Mouse (Mus musculus): Measurements from ENCODE around the gene Dscam. TPM values are rescaled to one million over a fixed set of nuclear protein-coding genes. Genes with fewer than 3 reads are reported as not detected.

Gene Dscam
- polyA plus RNA-seq, 1 experiment from 2014 or later: 0.63 TPM

GRCm38 (mm10) chr16:97144544-97145194, 25.9 kb downstream of the Dscam start:
- Histone ChIP-seq H3K9me3 (ENCODE audit: control insufficient read depth, low read length) (no peaks in the 10 kb centered on the region), H3K27me3 (replicated peaks; ENCODE audit: control insufficient read depth, insufficient read depth, low read length) (no peaks in the 10 kb centered on the region), H3K4me2 (ENCODE audit: low read depth, low read length) (no peak overlapping the region), H3K36me3 (ENCODE audit: control insufficient read depth, insufficient read depth, low read length) (no peaks in the 10 kb centered on the region), H3K4me1 (ENCODE audit: control insufficient read depth, insufficient read depth, low read length) (no peaks in the 10 kb centered on the region), H3K9ac (ENCODE audit: low read depth, low read length) (no peak overlapping the region), H3K27ac (replicated peaks; ENCODE audit: low read depth, low read length) (no peak overlapping the region), H3K4me3 (ENCODE audit: low read depth, low read length) (no peak overlapping the region)
- 59% methylated on average over 12 of the region's 12 CpGs for WGBS
- DNase-seq (ENCODE audit: low spot score): no peak
- ATAC-seq (ENCODE audit: low read depth): no peak

GRCm38 (mm10) chr16:97141943-97142342, 28.6 kb downstream of the Dscam start:
- Histone ChIP-seq H3K27ac (replicated peaks; ENCODE audit: low read depth, low read length) (no peak overlapping the region), H3K4me2 (ENCODE audit: low read depth, low read length) (no peak overlapping the region), H3K36me3 (ENCODE audit: control insufficient read depth, insufficient read depth, low read length) (no peaks in the 10 kb centered on the region), H3K9me3 (ENCODE audit: control insufficient read depth, low read length) (no peaks in the 10 kb centered on the region), H3K27me3 (replicated peaks; ENCODE audit: control insufficient read depth, insufficient read depth, low read length) (no peaks in the 10 kb centered on the region), H3K4me3 (ENCODE audit: low read depth, low read length) (no peak overlapping the region), H3K9ac (ENCODE audit: low read depth, low read length) (no peak overlapping the region), H3K4me1 (ENCODE audit: control insufficient read depth, insufficient read depth, low read length) (no peaks in the 10 kb centered on the region)
- no peak for DNase-seq (ENCODE audit: low spot score)
- WGBS: 81% methylated on average over 1 of the region's 1 CpGs
- ATAC-seq (ENCODE audit: low read depth): no peak

- Histone ChIP-seq H3K4me1 (ENCODE audit: control insufficient read depth, insufficient read depth, low read length) (no peaks in the 10 kb centered on the region), H3K4me3 (ENCODE audit: low read depth, low read length) (no peak overlapping the region), H3K27ac (replicated peaks; ENCODE audit: low read depth, low read length) (no peak overlapping the region), H3K27me3 (replicated peaks; ENCODE audit: control insufficient read depth, insufficient read depth, low read length) (no peaks in the 10 kb centered on the region), H3K36me3 (ENCODE audit: control insufficient read depth, insufficient read depth, low read length) (no peaks in the 10 kb centered on the region), H3K9ac (ENCODE audit: low read depth, low read length) (no peak overlapping the region), H3K4me2 (ENCODE audit: low read depth, low read length) (no peak overlapping the region), H3K9me3 (ENCODE audit: control insufficient read depth, low read length) (no peaks in the 10 kb centered on the region)
- no peak for ATAC-seq (ENCODE audit: low read depth)
- DNase-seq (ENCODE audit: low spot score): no peak
- 80% methylated on average over 10 of the region's 10 CpGs for WGBS
Measured at GRCm38 (mm10) chr16:97135003-97135827, 35.3 kb downstream of the Dscam start.

- Histone ChIP-seq H3K4me3 (ENCODE audit: low read depth, low read length) (no peak overlapping the region), H3K27me3 (replicated peaks; ENCODE audit: control insufficient read depth, insufficient read depth, low read length) (no peaks in the 10 kb centered on the region), H3K4me1 (ENCODE audit: control insufficient read depth, insufficient read depth, low read length) (no peaks in the 10 kb centered on the region), H3K27ac (replicated peaks; ENCODE audit: low read depth, low read length) (no peak overlapping the region), H3K9me3 (ENCODE audit: control insufficient read depth, low read length) (no peaks in the 10 kb centered on the region), H3K4me2 (ENCODE audit: low read depth, low read length) (no peak overlapping the region), H3K36me3 (ENCODE audit: control insufficient read depth, insufficient read depth, low read length) (no peaks in the 10 kb centered on the region), H3K9ac (ENCODE audit: low read depth, low read length) (no peak overlapping the region)
- 79% methylated on average over 2 of the region's 2 CpGs for WGBS
- no peak for ATAC-seq (ENCODE audit: low read depth)
- DNase-seq (ENCODE audit: low spot score): no peak
Measured at GRCm38 (mm10) chr16:97127296-97127695, 43.3 kb downstream of the Dscam start.

GRCm38 (mm10) chr16:97110028-97110427, 60.5 kb downstream of the Dscam start:
- no peak for ATAC-seq (ENCODE audit: low read depth)
- Histone ChIP-seq H3K9me3 (ENCODE audit: control insufficient read depth, low read length) (no peaks in the 10 kb centered on the region), H3K36me3 (ENCODE audit: control insufficient read depth, insufficient read depth, low read length) (no peaks in the 10 kb centered on the region), H3K4me3 (ENCODE audit: low read depth, low read length) (no peak overlapping the region), H3K27me3 (replicated peaks; ENCODE audit: control insufficient read depth, insufficient read depth, low read length) (no peaks in the 10 kb centered on the region), H3K27ac (replicated peaks; ENCODE audit: low read depth, low read length) (no peak overlapping the region), H3K4me1 (ENCODE audit: control insufficient read depth, insufficient read depth, low read length) (no peaks in the 10 kb centered on the region), H3K4me2 (ENCODE audit: low read depth, low read length) (no peak overlapping the region), H3K9ac (ENCODE audit: low read depth, low read length) (no peak overlapping the region)
- no peak for DNase-seq (ENCODE audit: low spot score)
- 83% methylated on average over 4 of the region's 4 CpGs for WGBS

GRCm38 (mm10) chr16:97105266-97105665, 65.3 kb downstream of the Dscam start:
- Histone ChIP-seq H3K4me3 (ENCODE audit: low read depth, low read length) (no peak overlapping the region), H3K4me1 (ENCODE audit: control insufficient read depth, insufficient read depth, low read length) (no peaks in the 10 kb centered on the region), H3K27ac (replicated peaks; ENCODE audit: low read depth, low read length) (no peak overlapping the region), H3K36me3 (ENCODE audit: control insufficient read depth, insufficient read depth, low read length) (no peaks in the 10 kb centered on the region), H3K9ac (ENCODE audit: low read depth, low read length) (no peak overlapping the region), H3K4me2 (ENCODE audit: low read depth, low read length) (no peak overlapping the region), H3K9me3 (ENCODE audit: control insufficient read depth, low read length) (no peaks in the 10 kb centered on the region), H3K27me3 (replicated peaks; ENCODE audit: control insufficient read depth, insufficient read depth, low read length) (no peaks in the 10 kb centered on the region)
- 71% methylated on average over 2 of the region's 2 CpGs for WGBS
- DNase-seq (ENCODE audit: low spot score) (no peak), ATAC-seq (ENCODE audit: low read depth) (no peak)

GRCm38 (mm10) chr16:97103046-97103445, 67.5 kb downstream of the Dscam start:
- Histone ChIP-seq H3K9me3 (ENCODE audit: control insufficient read depth, low read length) (no peaks in the 10 kb centered on the region), H3K27me3 (replicated peaks; ENCODE audit: control insufficient read depth, insufficient read depth, low read length) (no peaks in the 10 kb centered on the region), H3K4me1 (ENCODE audit: control insufficient read depth, insufficient read depth, low read length) (no peaks in the 10 kb centered on the region), H3K9ac (ENCODE audit: low read depth, low read length) (no peak overlapping the region), H3K36me3 (ENCODE audit: control insufficient read depth, insufficient read depth, low read length) (no peaks in the 10 kb centered on the region), H3K4me3 (ENCODE audit: low read depth, low read length) (no peak overlapping the region), H3K4me2 (ENCODE audit: low read depth, low read length) (no peak overlapping the region), H3K27ac (replicated peaks; ENCODE audit: low read depth, low read length) (no peak overlapping the region)
- no peak for DNase-seq (ENCODE audit: low spot score)
- WGBS: 72% methylated on average over 2 of the region's 2 CpGs
- no peak for ATAC-seq (ENCODE audit: low read depth)

GRCm38 (mm10) chr16:97100091-97100490, 70.5 kb downstream of the Dscam start:
- WGBS: 70% methylated on average over 2 of the region's 2 CpGs
- Histone ChIP-seq H3K9me3 (ENCODE audit: control insufficient read depth, low read length) (no peaks in the 10 kb centered on the region), H3K4me2 (ENCODE audit: low read depth, low read length) (no peak overlapping the region), H3K36me3 (ENCODE audit: control insufficient read depth, insufficient read depth, low read length) (no peaks in the 10 kb centered on the region), H3K4me1 (ENCODE audit: control insufficient read depth, insufficient read depth, low read length) (no peaks in the 10 kb centered on the region), H3K4me3 (ENCODE audit: low read depth, low read length) (no peak overlapping the region), H3K27me3 (replicated peaks; ENCODE audit: control insufficient read depth, insufficient read depth, low read length) (no peaks in the 10 kb centered on the region), H3K27ac (replicated peaks; ENCODE audit: low read depth, low read length) (no peak overlapping the region), H3K9ac (ENCODE audit: low read depth, low read length) (no peak overlapping the region)
- ATAC-seq (ENCODE audit: low read depth) (no peak), DNase-seq (ENCODE audit: low spot score) (peak; percentile 13)

GRCm38 (mm10) chr16:97098508-97098907, 72.0 kb downstream of the Dscam start:
- 70% methylated on average over 5 of the region's 5 CpGs for WGBS
- DNase-seq (ENCODE audit: low spot score): peak; percentile 60
- no peak overlapping the region for H3K4me2 ChIP-seq (ENCODE audit: low read depth, low read length)

More at GRCm38 (mm10) chr16:97098508-97098907, 72.0 kb downstream of the Dscam start:
- no peak overlapping the region for H3K27ac ChIP-seq (replicated peaks; ENCODE audit: low read depth, low read length)
- no peaks in the 10 kb centered on the region for H3K9me3 ChIP-seq (ENCODE audit: control insufficient read depth, low read length)
- H3K4me1 ChIP-seq (ENCODE audit: control insufficient read depth, insufficient read depth, low read length): no peaks in the 10 kb centered on the region
- H3K9ac ChIP-seq (ENCODE audit: low read depth, low read length): no peak overlapping the region
- H3K36me3 ChIP-seq (ENCODE audit: control insufficient read depth, insufficient read depth, low read length): no peaks in the 10 kb centered on the region
- H3K4me3 ChIP-seq (ENCODE audit: low read depth, low read length): no peak overlapping the region
- no peaks in the 10 kb centered on the region for H3K27me3 ChIP-seq (replicated peaks; ENCODE audit: control insufficient read depth, insufficient read depth, low read length)
- ATAC-seq (ENCODE audit: low read depth): peak; percentile 87

Measured in embryonic facial prominence, embryonic 14.5 days (tissue).